Mouse (Mus musculus) kidney, adult 10 weeks (tissue): ENCODE measurements around the gene 5031439G07Rik. TPM values are rescaled to one million over a fixed set of nuclear protein-coding genes. Genes with fewer than 3 reads are reported as not detected.

Experiments used
- polyA plus RNA-seq: library from polyadenylated mRNA; stranded (reverse); fragments of 350-450 nt; fragmentation: Illumina TruSeq; extraction: RNeasy Lipid Tissue Mini Kit (QIAGEN cat#74804); gene quantifications from one replicate; pipeline ENCODE4 v1.2.3, GENCODE M21; 2014; ENCODE audit warnings: low read depth, low replicate concordance

Gene 5031439G07Rik
- 10.9 TPM for polyA plus RNA-seq

GRCm38 (mm10) chr15:84987874-84988825, at the start of gene 5031439G07Rik:
TSS of gene 5031439G07Rik (minus strand) at chr15:84988551.

GRCm38 (mm10) chr15:85028648-85029047, 40.3 kb upstream of the 5031439G07Rik start, which contains the start of gene Fam118a:
TSS of gene Fam118a (plus strand) at chr15:85028948.

GRCm38 (mm10) chr15:85016951-85017664, 28.8 kb upstream of the 5031439G07Rik start, which contains the start of gene Upk3a:
TSS of gene Upk3a (plus strand) at chr15:85017141.

GRCm38 (mm10) chr15:84922884-84923507, 65.4 kb downstream of the 5031439G07Rik start, which contains the start of gene Nup50:
TSS of gene Nup50 (plus strand) at chr15:84923411.

GRCm38 (mm10) chr15:84919938-84920337, 68.4 kb downstream of the 5031439G07Rik start, which contains the start of gene Gm29666:
TSS of gene Gm29666 (minus strand) at chr15:84920038.

Other genes with a start within 250 kb of the 5031439G07Rik start
- not detected for gene Phf21b, start 132.5 kb downstream of the 5031439G07Rik start, polyA plus RNA-seq
- gene Gm29666, start 68.5 kb downstream of the 5031439G07Rik start, polyA plus RNA-seq: 0.28 TPM
- gene Nup50, start 65.1 kb downstream of the 5031439G07Rik start, polyA plus RNA-seq: 14.8 TPM
- not detected for gene Upk3a, start 28.6 kb upstream of the 5031439G07Rik start, polyA plus RNA-seq
- 9.3 TPM for gene Fam118a, start 40.4 kb upstream of the 5031439G07Rik start, polyA plus RNA-seq
- 0.12 TPM for gene Smc1b, start 143.4 kb upstream of the 5031439G07Rik start, polyA plus RNA-seq
- not detected for gene Ribc2, start 143.5 kb upstream of the 5031439G07Rik start, polyA plus RNA-seq
- 2.0 TPM for gene Fbln1, start 217.4 kb upstream of the 5031439G07Rik start, polyA plus RNA-seq